Mouse (Mus musculus): ENCODE results near the gene Gm4187. TPM values are rescaled to one million over a fixed set of nuclear protein-coding genes. Genes with fewer than 3 reads are reported as not detected.
"Not testable (repeated sequence)": the region's sequence is repeated elsewhere in the genome, so short reads cannot be mapped to it uniquely, and the experiment has no call there.

Gene Gm4187
- total RNA-seq (2014; rRNA removed; ENCODE audit: low replicate concordance) (not detected in 2 replicates), polyA plus RNA-seq (2015; fragmentation: Nextera tagmentation; extraction: Ambion mirVana) (not detected in 2 replicates)

GRCm38 (mm10) chr7:22329617-22330016, at the start of gene Gm4187:
Gm4187 (minus strand) TSS chr7:22329717.
- not testable (repeated sequence) for H3K36me3 ChIP-seq (replicated peaks; ENCODE audit: control insufficient read depth, insufficient read depth, low read length); H3K4me2 ChIP-seq (ENCODE audit: low read depth, low read length); H3K27ac ChIP-seq (ENCODE audit: low read depth); H3K4me3 ChIP-seq (ENCODE audit: low read depth, low read length); ATAC-seq (ENCODE audit: insufficient read depth, low read depth); H3K9me3 ChIP-seq (replicated peaks; ENCODE audit: control insufficient read depth, low read length); H3K27me3 ChIP-seq (ENCODE audit: control insufficient read depth, insufficient read depth, low read length); DNase-seq (ENCODE audit: low spot score); H3K9ac ChIP-seq (replicated peaks; ENCODE audit: low read depth, low read length); H3K4me1 ChIP-seq (ENCODE audit: control insufficient read depth, insufficient read depth)
- WGBS, result no CpG with 5 or more reads among the region's 2 CpGs

GRCm38 (mm10) chr7:22370939-22371338, 41.4 kb upstream of the Gm4187 start, which contains the start of gene Gm8660:
Gm8660 (minus strand) TSS chr7:22371039.
- not testable (repeated sequence) for ATAC-seq (ENCODE audit: insufficient read depth, low read depth); H3K9me3 ChIP-seq (replicated peaks; ENCODE audit: control insufficient read depth, low read length); H3K27ac ChIP-seq (ENCODE audit: low read depth); H3K4me2 ChIP-seq (ENCODE audit: low read depth, low read length); H3K4me1 ChIP-seq (ENCODE audit: control insufficient read depth, insufficient read depth); H3K4me3 ChIP-seq (ENCODE audit: low read depth, low read length); H3K27me3 ChIP-seq (ENCODE audit: control insufficient read depth, insufficient read depth, low read length); H3K36me3 ChIP-seq (replicated peaks; ENCODE audit: control insufficient read depth, insufficient read depth, low read length); H3K9ac ChIP-seq (replicated peaks; ENCODE audit: low read depth, low read length); DNase-seq (ENCODE audit: low spot score)
- no CpG with 5 or more reads among the region's 1 CpGs for WGBS

Other genes with a start within 250 kb of the Gm4187 start
- not detected in 2 replicates for gene Gm16451, start 211.5 kb downstream of the Gm4187 start, total RNA-seq (2014; rRNA removed; ENCODE audit: low replicate concordance)
- not detected in 2 replicates for gene Gm16451, start 211.5 kb downstream of the Gm4187 start, polyA plus RNA-seq (2015; fragmentation: Nextera tagmentation; extraction: Ambion mirVana)
- not detected in 2 replicates for gene Gm10666, start 195.0 kb downstream of the Gm4187 start, total RNA-seq (2014; rRNA removed; ENCODE audit: low replicate concordance)
- gene Gm10666, start 195.0 kb downstream of the Gm4187 start, polyA plus RNA-seq (2015; fragmentation: Nextera tagmentation; extraction: Ambion mirVana), result not detected in 2 replicates
- gene Vmn1r142, start 165.7 kb downstream of the Gm4187 start, total RNA-seq (2014; rRNA removed; ENCODE audit: low replicate concordance), result not detected in 2 replicates
- gene Vmn1r142, start 165.7 kb downstream of the Gm4187 start, polyA plus RNA-seq (2015; fragmentation: Nextera tagmentation; extraction: Ambion mirVana), result not detected in 2 replicates
- not detected in 2 replicates for gene Vmn1r143, start 140.3 kb downstream of the Gm4187 start, total RNA-seq (2014; rRNA removed; ENCODE audit: low replicate concordance)
- not detected in 2 replicates for gene Vmn1r143, start 140.3 kb downstream of the Gm4187 start, polyA plus RNA-seq (2015; fragmentation: Nextera tagmentation; extraction: Ambion mirVana)
- gene Gm8653, start 128.5 kb downstream of the Gm4187 start, total RNA-seq (2014; rRNA removed; ENCODE audit: low replicate concordance), result not detected in 2 replicates
- not detected in 2 replicates for gene Gm8653, start 128.5 kb downstream of the Gm4187 start, polyA plus RNA-seq (2015; fragmentation: Nextera tagmentation; extraction: Ambion mirVana)
- not detected in 2 replicates for gene Gm8453, start 100.2 kb downstream of the Gm4187 start, total RNA-seq (2014; rRNA removed; ENCODE audit: low replicate concordance)
- not detected in 2 replicates for gene Gm8453, start 100.2 kb downstream of the Gm4187 start, polyA plus RNA-seq (2015; fragmentation: Nextera tagmentation; extraction: Ambion mirVana)
- not detected in 2 replicates for gene Gm8660, start 41.3 kb upstream of the Gm4187 start, total RNA-seq (2014; rRNA removed; ENCODE audit: low replicate concordance)
- gene Gm8660, start 41.3 kb upstream of the Gm4187 start, polyA plus RNA-seq (2015; fragmentation: Nextera tagmentation; extraction: Ambion mirVana), result not detected in 2 replicates
- not detected in 2 replicates for gene Vmn1r148, start 83.9 kb upstream of the Gm4187 start, total RNA-seq (2014; rRNA removed; ENCODE audit: low replicate concordance)
- not detected in 2 replicates for gene Vmn1r148, start 83.9 kb upstream of the Gm4187 start, polyA plus RNA-seq (2015; fragmentation: Nextera tagmentation; extraction: Ambion mirVana)
- not detected in 2 replicates for gene Vmn1r149, start 108.5 kb upstream of the Gm4187 start, total RNA-seq (2014; rRNA removed; ENCODE audit: low replicate concordance)
- not detected in 2 replicates for gene Vmn1r149, start 108.5 kb upstream of the Gm4187 start, polyA plus RNA-seq (2015; fragmentation: Nextera tagmentation; extraction: Ambion mirVana)
- gene Gm10665, start 134.4 kb upstream of the Gm4187 start, total RNA-seq (2014; rRNA removed; ENCODE audit: low replicate concordance), result not detected in 2 replicates
- not detected in 2 replicates for gene Gm10665, start 134.4 kb upstream of the Gm4187 start, polyA plus RNA-seq (2015; fragmentation: Nextera tagmentation; extraction: Ambion mirVana)
- not detected in 2 replicates for gene Vmn1r151, start 170.0 kb upstream of the Gm4187 start, total RNA-seq (2014; rRNA removed; ENCODE audit: low replicate concordance)
- not detected in 2 replicates for gene Vmn1r151, start 170.0 kb upstream of the Gm4187 start, polyA plus RNA-seq (2015; fragmentation: Nextera tagmentation; extraction: Ambion mirVana)
- gene Vmn1r152, start 193.2 kb upstream of the Gm4187 start, total RNA-seq (2014; rRNA removed; ENCODE audit: low replicate concordance), result not detected in 2 replicates
- not detected in 2 replicates for gene Vmn1r152, start 193.2 kb upstream of the Gm4187 start, polyA plus RNA-seq (2015; fragmentation: Nextera tagmentation; extraction: Ambion mirVana)
- gene Gm8677, start 205.2 kb upstream of the Gm4187 start, total RNA-seq (2014; rRNA removed; ENCODE audit: low replicate concordance), result not detected in 2 replicates
- not detected in 2 replicates for gene Gm8677, start 205.2 kb upstream of the Gm4187 start, polyA plus RNA-seq (2015; fragmentation: Nextera tagmentation; extraction: Ambion mirVana)
- not detected in 2 replicates for gene Gm4201, start 235.6 kb upstream of the Gm4187 start, total RNA-seq (2014; rRNA removed; ENCODE audit: low replicate concordance)
- gene Gm4201, start 235.6 kb upstream of the Gm4187 start, polyA plus RNA-seq (2015; fragmentation: Nextera tagmentation; extraction: Ambion mirVana), result not detected in 2 replicates